Mouse (Mus musculus) intestine, postnatal 0 days (tissue): ENCODE data around the gene Hivep3. TPM values are rescaled to one million over a fixed set of nuclear protein-coding genes. Genes with fewer than 3 reads are reported as not detected.

ENCODE experiments used
- ATAC-seq: fragments of 200-750 bp; cut with Nextera tagmentation; 2 replicates; pipeline ENCODE4 v1.8.0; 2017; ENCODE audit warnings: mild to moderate bottlenecking, moderate TSS enrichment, moderate library complexity
- H3K27ac ChIP-seq: fragments of 300-500 bp; sonication (generic); 2 replicates; pipeline ENCODE4 v1.5.1; 2014; ENCODE audit warnings: mild to moderate bottlenecking, low read depth, low read length, moderate library complexity
- H3K27me3 ChIP-seq: fragments of 300-500 bp; sonication (generic); replicated peaks from 2 replicates; pipeline ENCODE4 v1.6.1; 2014; ENCODE audit warnings: low read length, mixed read lengths; ENCODE audit not compliant: control insufficient read depth, insufficient read depth
- H3K36me3 ChIP-seq: fragments of 300-500 bp; sonication (generic); 2 replicates; pipeline ENCODE4 v1.6.1; 2014; ENCODE audit warnings: mild to moderate bottlenecking, moderate library complexity; ENCODE audit not compliant: control insufficient read depth, insufficient read depth
- H3K4me1 ChIP-seq: fragments of 300-500 bp; sonication (generic); replicated peaks from 2 replicates; pipeline ENCODE4 v1.6.1; 2014; ENCODE audit warnings: antibody characterized with exemption, low read length, mixed read lengths; ENCODE audit not compliant: control insufficient read depth, insufficient read depth
- H3K4me2 ChIP-seq: fragments of 300-500 bp; sonication (generic); replicated peaks from 2 replicates; pipeline ENCODE4 v1.6.1; 2014; ENCODE audit warnings: low read depth, mild to moderate bottlenecking, moderate library complexity
- H3K4me3 ChIP-seq: fragments of 300-500 bp; sonication (generic); 2 replicates; pipeline ENCODE4 v1.5.1; 2014; ENCODE audit warnings: low read depth, low read length
- H3K9ac ChIP-seq: fragments of 300-500 bp; sonication (generic); 2 replicates; pipeline ENCODE4 v1.6.1; 2014; ENCODE audit warnings: mild to moderate bottlenecking, low read depth, low read length
- H3K9me3 ChIP-seq: fragments of 300-500 bp; sonication (generic); 2 replicates; pipeline ENCODE4 v1.6.1; 2016; ENCODE audit warnings: mixed run types; ENCODE audit not compliant: control insufficient read depth
- CTCF ChIP-seq: sonication (generic); IDR thresholded peaks from 2 replicates; pipeline ENCODE4 v1.5.1; 2016; ENCODE audit warnings: low read depth, mild to moderate bottlenecking, control low read depth, antibody characterized with exemption, moderate library complexity
- WGBS: fragments of 180-500 bp; shearing (Covaris S2); extraction: QIAGEN DNeasy Blood & Tissue Kit; methylation state at CpG from one replicate; pipeline ENCODE4 v1.1.7; 2014; 5-methylcytosine and 5-hydroxymethylcytosine counted together
- polyA plus RNA-seq: library from polyadenylated mRNA; unstranded; fragments of >200 nt; fragmentation: Nextera tagmentation; extraction: Ambion mirVana; gene quantifications from 2 replicates; pipeline ENCODE4 v1.2.1, GENCODE M21; 2015

The Hivep3 gene
- polyA plus RNA-seq, 1 experiment from 2014 or later = 4.1 TPM

- Histone ChIP-seq H3K36me3 (no peaks in the 10 kb centered on the region), H3K27ac (no peak overlapping the region), H3K4me1 (no peaks in the 10 kb centered on the region), H3K4me3 (no peak overlapping the region), H3K27me3 (no peaks in the 10 kb centered on the region), H3K4me2 (no peak overlapping the region), H3K9ac (no peak overlapping the region), H3K9me3 (no peaks in the 10 kb centered on the region)
- no peak for ATAC-seq
- WGBS = 76% methylated on average over 5 of the region's 5 CpGs
- TF ChIP-seq CTCF = no peak
These were observed 146.1 kb downstream of the Hivep3 start for GRCm38 (mm10) chr4:119879671-119880070.

DNA sequence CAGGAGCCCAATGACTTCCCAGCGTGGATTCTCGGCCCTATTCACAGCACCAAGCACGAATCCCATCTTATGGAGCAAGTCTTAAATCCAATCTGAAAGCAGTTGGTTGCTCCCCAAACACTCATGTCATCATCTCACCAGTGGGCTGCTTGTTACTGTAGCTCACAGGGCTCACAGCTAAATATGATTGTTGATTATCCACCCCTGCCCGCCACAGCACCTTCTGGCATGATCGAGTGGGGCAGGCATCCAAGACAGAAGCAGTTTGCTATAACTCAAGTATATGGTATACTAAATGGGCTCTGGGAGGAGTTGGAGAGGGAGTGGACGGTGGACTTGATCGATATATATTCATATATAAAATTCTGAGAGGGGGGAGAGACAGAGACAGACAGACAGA lies 146.7 kb downstream of the Hivep3 start:
- no peak for TF ChIP-seq CTCF
- Histone ChIP-seq H3K4me1 (no peaks in the 10 kb centered on the region), H3K27me3 (no peaks in the 10 kb centered on the region), H3K4me3 (no peak overlapping the region), H3K27ac (no peak overlapping the region), H3K36me3 (no peaks in the 10 kb centered on the region), H3K9ac (no peak overlapping the region), H3K9me3 (no peaks in the 10 kb centered on the region), H3K4me2 (no peak overlapping the region)
- 83% methylated on average over 7 of the region's 7 CpGs for WGBS
- no peak for ATAC-seq

- 74% methylated on average over 4 of the region's 4 CpGs for WGBS
- no peak overlapping the region for H3K4me2 ChIP-seq
- no peaks in the 10 kb centered on the region for H3K36me3 ChIP-seq
- no peak overlapping the region for H3K9ac ChIP-seq
- no peaks in the 10 kb centered on the region for H3K9me3 ChIP-seq
- no peak for ATAC-seq
- no peak overlapping the region for H3K4me3 ChIP-seq
- H3K27ac ChIP-seq = no peak overlapping the region
- no peaks in the 10 kb centered on the region for H3K4me1 ChIP-seq
- no peak for TF ChIP-seq CTCF
- H3K27me3 ChIP-seq = no peaks in the 10 kb centered on the region
These were observed 147.7 kb downstream of the Hivep3 start for GRCm38 (mm10) chr4:119881292-119881691.

DNA sequence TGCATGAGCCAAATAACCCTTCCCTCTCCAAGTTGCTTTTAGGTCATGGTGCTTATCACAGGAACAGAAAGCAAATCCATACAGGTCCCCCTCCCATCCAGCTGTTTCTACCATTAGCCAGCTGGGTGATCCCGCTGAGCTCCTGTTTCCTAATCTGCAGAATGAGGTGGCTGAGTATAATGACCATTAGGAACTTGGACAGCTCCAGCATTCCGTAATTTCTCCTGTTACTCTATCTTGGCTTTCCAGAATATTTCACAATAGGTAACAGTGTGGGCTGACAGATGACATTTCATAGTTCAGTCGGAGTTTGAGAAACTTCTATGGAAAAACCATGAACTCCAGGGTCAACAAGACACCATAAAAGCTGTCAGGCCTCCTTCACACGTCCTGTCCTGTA lies 148.8 kb downstream of the Hivep3 start:
- no peak overlapping the region for H3K4me3 ChIP-seq
- ATAC-seq = no peak
- no peaks in the 10 kb centered on the region for H3K9me3 ChIP-seq
- no peaks in the 10 kb centered on the region for H3K4me1 ChIP-seq
- H3K27ac ChIP-seq = no peak overlapping the region
- H3K4me2 ChIP-seq = no peak overlapping the region
- H3K27me3 ChIP-seq = no peaks in the 10 kb centered on the region
- TF ChIP-seq CTCF = no peak
- 42% methylated on average over 4 of the region's 4 CpGs for WGBS
- no peak overlapping the region for H3K9ac ChIP-seq
- no peaks in the 10 kb centered on the region for H3K36me3 ChIP-seq

- ATAC-seq = no peak
- Histone ChIP-seq H3K9ac (no peak overlapping the region), H3K36me3 (no peaks in the 10 kb centered on the region), H3K9me3 (no peaks in the 10 kb centered on the region), H3K4me3 (no peak overlapping the region), H3K4me2 (no peak overlapping the region), H3K4me1 (no peaks in the 10 kb centered on the region), H3K27me3 (no peaks in the 10 kb centered on the region), H3K27ac (no peak overlapping the region)
- 58% methylated on average over 5 of the region's 5 CpGs for whole genome bisulfite sequencing
- TF ChIP-seq CTCF = no peak
These were observed 149.2 kb downstream of the Hivep3 start for GRCm38 (mm10) chr4:119882814-119883213.

DNA sequence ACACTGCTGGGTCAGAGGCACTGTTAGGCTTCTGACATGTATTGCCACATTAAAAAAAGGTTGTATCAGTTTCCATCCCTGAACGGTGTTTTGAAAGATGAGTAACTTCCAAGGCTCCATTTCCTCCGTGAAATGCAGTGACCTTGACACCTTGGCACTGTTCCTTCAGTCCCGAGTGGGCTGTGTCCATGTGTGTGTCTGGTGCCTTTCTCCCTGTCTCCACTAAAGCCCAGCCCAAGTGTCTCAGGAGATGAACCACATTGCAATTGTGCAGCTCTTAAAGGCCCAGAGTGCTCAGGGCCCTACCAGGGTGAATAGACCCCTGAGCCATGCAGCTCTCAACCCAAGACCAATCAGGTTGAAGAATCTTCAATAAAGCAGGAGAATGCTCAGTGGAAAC lies 153.0 kb downstream of the Hivep3 start:
- 41% methylated on average over 3 of the region's 3 CpGs for WGBS
- ATAC-seq = no peak
- Histone ChIP-seq H3K9ac (no peak overlapping the region), H3K9me3 (no peaks in the 10 kb centered on the region), H3K4me3 (no peak overlapping the region), H3K4me2 (no peak overlapping the region), H3K4me1 (no peaks in the 10 kb centered on the region), H3K27ac (no peak overlapping the region), H3K36me3 (no peaks in the 10 kb centered on the region), H3K27me3 (no peaks in the 10 kb centered on the region)
- TF ChIP-seq CTCF = no peak

- no peak overlapping the region for H3K4me3 ChIP-seq
- ATAC-seq = no peak
- no peak overlapping the region for H3K27ac ChIP-seq
- TF ChIP-seq CTCF = no peak
- H3K9ac ChIP-seq = no peak overlapping the region
- H3K4me2 ChIP-seq = no peak overlapping the region
- no peaks in the 10 kb centered on the region for H3K36me3 ChIP-seq
- no peaks in the 10 kb centered on the region for H3K9me3 ChIP-seq
- H3K27me3 ChIP-seq = no peaks in the 10 kb centered on the region
- 77% methylated on average over 6 of the region's 6 CpGs for WGBS
- no peaks in the 10 kb centered on the region for H3K4me1 ChIP-seq
These were observed 154.1 kb downstream of the Hivep3 start for GRCm38 (mm10) chr4:119887523-119888177.
